Mouse (Mus musculus) CH12.LX (cell line): ENCODE data around the gene Aurkb.

ENCODE experiments used
- CHD1 ChIP-seq: IDR thresholded peaks from 2 replicates; pipeline ENCODE4 v1.6.1; 2012; ENCODE audit warnings: low read depth, low read length, improper control_type of control experiment, inconsistent platforms
- CTCF ChIP-seq, 2 experiments: IDR thresholded peaks in 1 of 2; conservative IDR thresholded peaks in 1 of 2; 2 replicates each; pipeline ENCODE4 v1.5.1; 2011 to 2012; ENCODE audit warnings: low read depth in 2 of 2, low read length in 2 of 2, improper control_type of control experiment in 1 of 2, inconsistent platforms in 1 of 2, mild to moderate bottlenecking in 1 of 2, moderate library complexity in 1 of 2
- JUND ChIP-seq: conservative IDR thresholded peaks from 2 replicates; pipeline ENCODE4 v1.6.1; 2011; ENCODE audit warnings: low read depth, low read length, improper control_type of control experiment
- KAT2A ChIP-seq: IDR thresholded peaks from 2 replicates; pipeline ENCODE4 v1.6.1; 2012; ENCODE audit warnings: low read length, improper control_type of control experiment, inconsistent platforms; ENCODE audit not compliant: insufficient replicate concordance
- MAX ChIP-seq: IDR thresholded peaks from 2 replicates; pipeline ENCODE4 v1.6.1; 2011; ENCODE audit warnings: low read length, improper control_type of control experiment
- POLR2A ChIP-seq: IDR thresholded peaks from 2 replicates; pipeline ENCODE4 v1.6.1; 2011; ENCODE audit warnings: low read depth, mild to moderate bottlenecking, improper control_type of control experiment, low read length
- SIN3A ChIP-seq: IDR thresholded peaks from 2 replicates; pipeline ENCODE4 v1.6.1; 2012; ENCODE audit warnings: low read length, improper control_type of control experiment, inconsistent platforms
- SMC3 ChIP-seq: IDR thresholded peaks from 2 replicates; pipeline ENCODE4 v1.6.1; 2011; ENCODE audit warnings: low read depth, low read length, improper control_type of control experiment
- TCF12 ChIP-seq: IDR thresholded peaks from 2 replicates; pipeline ENCODE4 v1.6.1; 2014; ENCODE audit warnings: low read depth, mild to moderate bottlenecking, inconsistent platforms, low read length, improper control_type of control experiment

DNA sequence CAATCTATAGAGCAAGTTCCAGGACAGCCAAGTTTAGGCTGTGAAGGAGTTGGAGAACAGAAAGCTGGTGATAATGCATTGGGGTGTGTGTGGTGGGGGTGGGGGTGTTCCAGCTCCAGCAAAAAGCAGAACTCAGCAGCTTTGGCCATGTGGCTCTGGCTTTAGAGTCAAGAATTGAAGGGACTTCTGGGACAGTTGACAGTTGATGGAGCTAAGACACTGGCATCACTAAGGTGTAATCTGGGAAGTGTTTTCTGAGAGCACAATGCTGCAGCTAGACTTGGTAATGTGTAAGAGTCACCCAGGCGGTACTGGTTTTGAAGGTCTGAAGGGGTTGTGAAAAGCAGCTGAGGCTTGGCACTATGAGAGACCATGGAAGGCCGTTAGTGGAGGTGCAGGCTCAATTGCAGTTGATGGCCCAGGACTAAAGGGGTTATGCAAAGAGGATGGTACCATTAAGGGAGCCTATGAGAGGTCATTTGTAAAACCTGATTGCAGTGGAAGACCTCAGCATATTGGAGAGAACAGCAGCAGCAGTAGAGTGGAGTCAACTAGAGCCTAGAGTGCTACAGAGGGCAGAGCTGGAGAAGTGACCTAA is 7.5 kb downstream of the Aurkb start:
- TF ChIP-seq POLR2A, result no peak
- no peak for TF ChIP-seq CTCF (conservative IDR thresholded peaks at IDR 0.05 in 1 of 2, IDR thresholded peaks at IDR 0.05 in 1 of 2; ENCODE audit: low read depth in 2 of 2, low read length in 2 of 2)
- no peak for TF ChIP-seq MAX
- no peak for TF ChIP-seq KAT2A
- no peak for TF ChIP-seq TCF12
- no peak for TF ChIP-seq SIN3A
- no peak for TF ChIP-seq CHD1
- no peak for TF ChIP-seq SMC3
- no peak for TF ChIP-seq JUND
